Mouse (Mus musculus) adrenal gland, postnatal 0 days (tissue): ENCODE data around the gene Dnajc5. TPM values are rescaled to one million over a fixed set of nuclear protein-coding genes. Genes with fewer than 3 reads are reported as not detected.

ENCODE experiments used
- microRNA-seq: library from miRNA; unstranded; fragments of <30 nt; microRNA quantifications from one replicate; pipeline ENCODE4, GENCODE M21; 2016; ENCODE audit warnings: borderline replicate concordance; ENCODE audit not compliant: insufficient number of aligned reads
- polyA plus RNA-seq: library from polyadenylated mRNA; unstranded; fragments of >200 nt; fragmentation: Nextera tagmentation; extraction: Ambion mirVana; gene quantifications from 2 replicates; pipeline ENCODE4 v1.2.1, GENCODE M21; 2015

Dnajc5 gene
- 47.4 and 56.3 TPM in 2 replicates for polyA plus RNA-seq

GRCm38 (mm10) chr2:181520118-181520935 is at the start of gene Dnajc5:
Dnajc5 (plus strand) TSS chr2:181520485.

GRCm38 (mm10) chr2:181493156-181493927 is 26.9 kb upstream of the Dnajc5 start, which contains the start of gene Abhd16b:
Abhd16b (plus strand) TSS chr2:181493206.

DNA sequence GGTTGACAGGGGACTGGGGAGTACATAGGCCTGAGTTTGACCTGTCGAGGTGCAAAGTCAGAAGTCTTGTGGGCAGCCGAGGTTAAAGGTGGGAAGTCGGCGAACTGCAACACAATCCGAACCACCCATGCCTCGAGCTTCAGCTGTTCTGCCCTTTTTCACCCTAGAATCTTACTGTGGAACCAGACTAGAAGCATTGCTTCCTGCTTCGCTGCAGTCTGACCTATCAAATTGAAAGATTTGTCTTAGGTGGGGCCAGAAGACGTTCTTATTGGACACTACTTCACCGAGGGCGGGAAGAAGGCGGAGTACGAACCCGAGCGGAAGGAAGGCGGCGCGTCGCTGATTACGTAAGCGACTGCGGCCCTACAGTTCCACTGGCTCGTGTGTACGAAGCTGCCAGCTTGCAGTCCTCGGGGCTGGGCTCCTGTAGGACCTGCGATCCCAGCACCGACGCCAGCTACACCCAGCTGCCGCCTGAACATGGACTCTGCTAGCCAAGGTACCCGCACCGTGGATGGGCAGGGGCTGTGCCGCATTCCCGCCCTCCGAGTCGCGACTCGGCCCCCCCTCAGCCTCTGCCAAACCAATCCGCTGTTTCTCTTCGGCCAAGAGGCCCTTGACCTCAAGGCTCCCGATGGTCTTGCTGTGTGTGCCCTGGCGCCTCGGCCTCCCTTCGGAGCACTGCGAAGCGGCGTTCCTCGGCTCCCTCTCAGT is 23.3 kb upstream of the Dnajc5 start, which contains the start of gene Tpd52l2:
Gene Tpd52l2, plus strand, starts transcription at position 312 of the 717 bp plus-strand sequence.

GRCm38 (mm10) chr2:181584411-181584942 is 64.2 kb downstream of the Dnajc5 start, which contains the start of gene Uckl1:
Uckl1 (minus strand) TSS chr2:181584892.

DNA sequence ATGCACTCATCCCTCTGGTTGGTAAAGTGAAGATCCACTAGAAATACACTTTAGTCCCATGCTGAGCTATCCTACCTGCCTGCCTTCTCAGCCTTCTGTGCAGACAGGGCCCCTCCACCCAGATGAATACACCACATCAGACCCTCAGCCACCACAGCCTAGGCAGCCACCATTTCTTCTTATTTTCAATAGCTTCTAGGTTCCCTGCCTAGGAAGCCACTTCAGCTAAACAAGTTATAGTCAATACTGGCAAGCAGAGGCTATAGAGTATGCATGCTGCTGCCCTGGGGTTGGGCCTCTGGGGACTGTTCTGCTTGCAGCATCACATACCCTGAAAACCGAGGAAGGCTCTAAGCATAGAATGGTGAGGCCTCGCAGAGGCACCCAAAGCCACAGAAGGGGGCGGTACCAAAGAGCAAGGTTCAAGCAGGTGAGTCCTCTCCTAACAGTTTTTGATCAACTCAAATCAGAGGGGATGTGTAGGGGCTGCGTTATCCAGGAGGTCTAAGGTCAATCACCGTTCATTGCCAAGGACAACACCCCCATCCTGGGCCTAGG is 71.3 kb downstream of the Dnajc5 start, which contains the start of gene Prpf6:
Gene Prpf6, plus strand, starts transcription at position 341 of the 558 bp plus-strand sequence.

GRCm38 (mm10) chr2:181592231-181593041 is 72.2 kb downstream of the Dnajc5 start, which contains the start of gene Zfp512b:
Zfp512b (minus strand) TSS chr2:181592803.

GRCm38 (mm10) chr2:181598454-181599351 is 78.4 kb downstream of the Dnajc5 start, which contains the start of gene Samd10:
Samd10 (minus strand) TSS chr2:181599212.

Small RNAs within 50 kb of the gene (microRNA-seq; reads per million reads assigned to microRNA genes)
- gene Mir7006 = not detected

Other genes with a start within 250 kb of the Dnajc5 start
- gene Gmeb2, start 232.4 kb upstream of the Dnajc5 start, polyA plus RNA-seq = 7.2 and 8.2 TPM in 2 replicates
- gene Stmn3, start 206.0 kb upstream of the Dnajc5 start, polyA plus RNA-seq = 90.5 and 285 TPM in 2 replicates
- gene Rtel1, start 200.7 kb upstream of the Dnajc5 start, polyA plus RNA-seq = 12.9 and 16.5 TPM in 2 replicates
- gene Zgpat, start 155.6 kb upstream of the Dnajc5 start, polyA plus RNA-seq = 16.2 and 28.2 TPM in 2 replicates
- 31.9 and 39.6 TPM in 2 replicates for gene Arfrp1, start 155.1 kb upstream of the Dnajc5 start, polyA plus RNA-seq
- gene Lime1, start 140.4 kb upstream of the Dnajc5 start, polyA plus RNA-seq = 9.4 and 10.7 TPM in 2 replicates
- 12.8 and 16.5 TPM in 2 replicates for gene Zbtb46, start 61.1 kb upstream of the Dnajc5 start, polyA plus RNA-seq
- 0.26 TPM in 1 of 2 replicates, not detected in the other for gene Abhd16b, start 27.3 kb upstream of the Dnajc5 start, polyA plus RNA-seq
- gene Tpd52l2, start 23.3 kb upstream of the Dnajc5 start, polyA plus RNA-seq = 209 and 229 TPM in 2 replicates
- 42.5 and 70.6 TPM in 2 replicates for gene Uckl1, start 64.4 kb downstream of the Dnajc5 start, polyA plus RNA-seq
- gene Prpf6, start 71.4 kb downstream of the Dnajc5 start, polyA plus RNA-seq = 29.2 and 43.1 TPM in 2 replicates
- 29.7 and 35.5 TPM in 2 replicates for gene Zfp512b, start 72.3 kb downstream of the Dnajc5 start, polyA plus RNA-seq
- 21.4 and 21.8 TPM in 2 replicates for gene Samd10, start 78.7 kb downstream of the Dnajc5 start, polyA plus RNA-seq
- gene Gm29797, start 136.5 kb downstream of the Dnajc5 start, polyA plus RNA-seq = 0.37 TPM in 1 of 2 replicates, not detected in the other
- 18.4 and 38.6 TPM in 2 replicates for gene Sox18, start 151.2 kb downstream of the Dnajc5 start, polyA plus RNA-seq
- gene Tcea2, start 159.8 kb downstream of the Dnajc5 start, polyA plus RNA-seq = 15.1 and 18.1 TPM in 2 replicates
- 23.9 and 30.7 TPM in 2 replicates for gene Rgs19, start 173.5 kb downstream of the Dnajc5 start, polyA plus RNA-seq
- gene Lkaaear1, start 178.0 kb downstream of the Dnajc5 start, polyA plus RNA-seq = not detected in 2 replicates
- gene Oprl1, start 194.5 kb downstream of the Dnajc5 start, polyA plus RNA-seq = 3.3 and 9.9 TPM in 2 replicates
- 3.6 and 4.9 TPM in 2 replicates for gene Myt1, start 242.8 kb downstream of the Dnajc5 start, polyA plus RNA-seq